Mouse (Mus musculus) heart, adult 2 months (tissue): ENCODE measurements around the gene Nos3.

ENCODE experiments used
- CTCF ChIP-seq: fragments of 200-600 bp; IDR thresholded peaks from 2 replicates; pipeline ENCODE4 v1.8.1; 2022; ENCODE audit warnings: antibody characterized with exemption, mild to moderate bottlenecking, moderate library complexity
- EP300 ChIP-seq: fragments of 200-500 bp; IDR thresholded peaks from 2 replicates; pipeline ENCODE4 v1.6.1; 2011; ENCODE audit warnings: low read depth, low read length, control low read depth; ENCODE audit not compliant: insufficient read depth
- POLR2A ChIP-seq: fragments of 200-500 bp; IDR thresholded peaks from 2 replicates; pipeline ENCODE4 v1.6.1; 2011; ENCODE audit warnings: mild to moderate bottlenecking, low read depth, low read length, control low read depth; ENCODE audit not compliant: insufficient read depth

- TF ChIP-seq CTCF (peak; percentile 73), EP300 (0 out of 2 replicates have a peak, but pooled peaks have one; percentile 59), POLR2A (no peak)
Observed at GRCm38 (mm10) chr5:24357461-24357860, 7.1 kb upstream of the Nos3 start.
